In the genomic region with DNA sequence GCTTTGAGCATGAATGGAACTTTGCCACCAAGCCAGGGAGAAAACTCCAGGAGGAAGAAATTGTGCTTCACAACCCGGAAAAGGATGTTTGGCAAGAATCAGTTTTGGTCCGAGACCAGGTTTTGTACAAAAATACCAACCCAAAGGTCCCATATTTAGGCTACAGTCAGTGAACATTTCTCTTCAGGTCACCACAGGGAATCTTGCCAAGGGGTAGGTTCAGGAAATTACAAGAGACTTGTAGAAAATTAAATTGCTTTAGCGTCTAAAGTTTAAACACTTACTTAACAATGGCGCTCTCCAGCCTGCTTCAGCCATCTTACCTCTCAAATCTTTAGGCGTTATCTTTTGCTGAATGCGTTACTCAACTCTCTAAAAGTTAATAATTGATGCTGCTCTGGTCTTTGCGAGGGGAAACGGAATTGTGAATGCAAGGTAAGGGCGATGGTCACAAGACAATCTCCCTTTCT, we compare ENCODE assay signal across 8 mouse cellular contexts. TPM values are rescaled to one million over a fixed set of nuclear protein-coding genes. Genes with fewer than 3 reads are reported as not detected.
DNase-seq lines count a peak whose midpoint lies in the region; ATAC-seq and TF ChIP-seq lines count a peak whose summit lies in the region.

No protein-coding gene starts in this region.

- no peak for TF ChIP-seq CTCF in kidney, postnatal 0 days (IDR thresholded peaks at IDR 0.05; ENCODE audit: low read depth)

- H3K27ac ChIP-seq in kidney, postnatal 0 days: peak overlapping the region; percentile 83

- H3K9ac ChIP-seq in kidney, postnatal 0 days (ENCODE audit: low read depth, low read length): peak overlapping the region; percentile 92

- peak overlapping the region; percentile 87 for H3K4me3 ChIP-seq in kidney, postnatal 0 days (replicated peaks; ENCODE audit: low read depth, low read length)

- peak overlapping the region; percentile 75 for H3K4me2 ChIP-seq in kidney, postnatal 0 days (ENCODE audit: low read length)

- no peaks in the 10 kb centered on the region for H3K27me3 ChIP-seq in kidney, postnatal 0 days (ENCODE audit: insufficient read depth, low read length)

- WGBS in kidney, postnatal 0 days: 13% methylated on average over 9 of the region's 9 CpGs

- H3K4me1 ChIP-seq in kidney, postnatal 0 days (replicated peaks; ENCODE audit: insufficient read depth, low read length): no peaks in the 10 kb centered on the region

- DNase-seq in cerebellum, postnatal 10 days: peak; percentile 30 to 49
- no peak for DNase-seq in cerebellum, postnatal 25 days
- peak; percentile 41 for DNase-seq in heart, adult 8-10 months (ENCODE audit: low spot score)
- peak; percentile 68 for DNase-seq in kidney, postnatal 0 days (ENCODE audit: low spot score)
- DNase-seq in right cerebral cortex, postnatal 25 days: no peak
- DNase-seq in gastrocnemius, adult 8-10 months (ENCODE audit: low spot score in 2 of 2): no peak

- H3K9me3 ChIP-seq in kidney, postnatal 0 days (replicated peaks; ENCODE audit: low read length): no peaks in the 10 kb centered on the region

- no peaks in the 10 kb centered on the region for H3K36me3 ChIP-seq in kidney, postnatal 0 days (ENCODE audit: insufficient read depth, low read length)

- ATAC-seq in activated CD4-positive, CD25-positive, alpha-beta regulatory T cell, adult 4 months: peak; percentile 22
- peak; percentile 4; the same call in 1 of the 2 replicates for ATAC-seq in kidney, postnatal 0 days (replicated peaks; ENCODE audit: low FRiP score, low read depth)
- ATAC-seq in megakaryocyte progenitor cell, adult 5-6 weeks (replicated peaks; ENCODE audit: poor library complexity): peak; percentile 29

RNA-seq across cellular contexts. Expression of gene Snx4, which starts 0.6 kb away (rescaled TPM):
- polyA plus RNA-seq in activated CD4-positive, CD25-positive, alpha-beta regulatory T cell, adult 4 months (2017; shearing (Covaris generic)): 100 to 1,000 TPM; 109 to 115 TPM
- 10 to 100 TPM; 20.3 to 25.2 (median 22.8) TPM for total RNA-seq in heart, adult 8-10 months (2022)
- polyA plus RNA-seq in kidney, postnatal 0 days (2015; fragmentation: Nextera tagmentation; extraction: Ambion mirVana): 90.6 and 97.5 TPM in 2 replicates
- 71.2 TPM in 2 replicates for total RNA-seq in megakaryocyte progenitor cell, adult 5-6 weeks (2015)
- 76.7 and 86.1 TPM in 2 replicates for total RNA-seq in megakaryocyte progenitor cell, adult 5-6 weeks (2017)
- total RNA-seq in gastrocnemius, adult 8-10 months (2022): 10 to 100 TPM; 10.5 to 12.2 (median 11.3) TPM

Comparison
In these comparisons a context has a peak if more than half of its experiments do, and no peak if none do; other contexts are left out.
1. DNase-seq: peak in cerebellum, postnatal 10 days (2 of 2), heart, adult 8-10 months (single experiment) and kidney, postnatal 0 days (single experiment); none in cerebellum, postnatal 25 days (0 of 2), right cerebral cortex, postnatal 25 days (single experiment) and gastrocnemius, adult 8-10 months (0 of 2).
2. Peak in every context shown above with its lines, with median percentiles within 50 percentile points of each other: ATAC-seq.